Mouse (Mus musculus): ENCODE data around the gene Olfr55. TPM values are rescaled to one million over a fixed set of nuclear protein-coding genes. Genes with fewer than 3 reads are reported as not detected.

Gene Olfr55
- polyA plus RNA-seq (2021; fragmentation: Nextera tagmentation), result 0.08 TPM in 1 of 2 replicates, not detected in the other
- long read RNA-seq, experiment 1, result 0 reads
- long read RNA-seq, experiment 2, result 0 reads

GRCm38 (mm10) chr17:33168147-33168546, at the start of gene Olfr55:
TSS of gene Olfr55 (plus strand) at chr17:33168447.

GRCm38 (mm10) chr17:33139261-33139820, 28.9 kb upstream of the Olfr55 start, which contains the start of gene Morc2b:
TSS of gene Morc2b (minus strand) at chr17:33139683.

GRCm38 (mm10) chr17:33191002-33191401, 22.8 kb downstream of the Olfr55 start, which contains the start of gene Olfr239:
TSS of gene Olfr239 (plus strand) at chr17:33191302.

GRCm38 (mm10) chr17:33221590-33221989, 53.3 kb downstream of the Olfr55 start, which contains the start of gene Olfr1564:
TSS of gene Olfr1564 (minus strand) at chr17:33221690.

Other genes with a start within 250 kb of the Olfr55 start
- 6.8 and 9.1 TPM in 2 replicates for gene Cyp4f13, start 221.0 kb upstream of the Olfr55 start, polyA plus RNA-seq (2021; fragmentation: Nextera tagmentation)
- 3.0 and 3.5 TPM in 2 replicates for gene Zfp472, start 202.6 kb upstream of the Olfr55 start, polyA plus RNA-seq (2021; fragmentation: Nextera tagmentation)
- 9.2 and 10.8 TPM in 2 replicates for gene Zfp952, start 175.3 kb upstream of the Olfr55 start, polyA plus RNA-seq (2021; fragmentation: Nextera tagmentation)
- gene Zfp763, start 135.0 kb upstream of the Olfr55 start, polyA plus RNA-seq (2021; fragmentation: Nextera tagmentation), result 8.8 and 12.4 TPM in 2 replicates
- not detected in 2 replicates for gene 4921501E09Rik, start 100.4 kb upstream of the Olfr55 start, polyA plus RNA-seq (2021; fragmentation: Nextera tagmentation)
- gene Zfp563, start 79.1 kb upstream of the Olfr55 start, polyA plus RNA-seq (2021; fragmentation: Nextera tagmentation), result 7.3 and 10.6 TPM in 2 replicates
- gene Morc2b, start 28.8 kb upstream of the Olfr55 start, polyA plus RNA-seq (2021; fragmentation: Nextera tagmentation), result 1.2 and 1.3 TPM in 2 replicates
- gene Olfr239, start 22.9 kb downstream of the Olfr55 start, polyA plus RNA-seq (2021; fragmentation: Nextera tagmentation), result not detected in 2 replicates
- 0.03 and 0.04 TPM in 2 replicates for gene Olfr1564, start 53.2 kb downstream of the Olfr55 start, polyA plus RNA-seq (2021; fragmentation: Nextera tagmentation)
- 3.4 and 4.6 TPM in 2 replicates for gene Zfp955a, start 86.7 kb downstream of the Olfr55 start, polyA plus RNA-seq (2021; fragmentation: Nextera tagmentation)
- gene Olfr63, start 96.2 kb downstream of the Olfr55 start, polyA plus RNA-seq (2021; fragmentation: Nextera tagmentation), result 0.01 TPM in 1 of 2 replicates, not detected in the other
- 10.7 and 17.1 TPM in 2 replicates for gene Zfp955b, start 121.1 kb downstream of the Olfr55 start, polyA plus RNA-seq (2021; fragmentation: Nextera tagmentation)
- 6.2 and 9.2 TPM in 2 replicates for gene Zfp81, start 190.4 kb downstream of the Olfr55 start, polyA plus RNA-seq (2021; fragmentation: Nextera tagmentation)
- 5.3 and 7.3 TPM in 2 replicates for gene Zfp101, start 226.2 kb downstream of the Olfr55 start, polyA plus RNA-seq (2021; fragmentation: Nextera tagmentation)

Measured in left cerebral cortex, adult 6 months (tissue).